Mouse (Mus musculus): ENCODE measurements at regions not wholly inside any gene's neighbourhood (a gene's known extent, or its start where the extent isn't known, plus 50 kb on each side); places are given as distances from the start of the nearest gene placed in this dataset.

- H3K9me3 ChIP-seq (ENCODE audit: low read length), result no peaks in the 10 kb centered on the region
- H3K4me2 ChIP-seq (replicated peaks; ENCODE audit: low read depth, low read length), result no peak overlapping the region
- H3K4me3 ChIP-seq (ENCODE audit: low read length), result no peak overlapping the region
- ATAC-seq (ENCODE audit: low FRiP score, low TSS enrichment), result no peak
- H3K9ac ChIP-seq (replicated peaks; ENCODE audit: low read length), result no peak overlapping the region
- no peak overlapping the region for H3K27ac ChIP-seq (ENCODE audit: low read length)
- no peaks in the 10 kb centered on the region for H3K27me3 ChIP-seq (ENCODE audit: insufficient read depth, low read length)
- no peaks in the 10 kb centered on the region for H3K4me1 ChIP-seq (ENCODE audit: insufficient read depth, low read length)
- no peaks in the 10 kb centered on the region for H3K36me3 ChIP-seq (ENCODE audit: insufficient read depth, low read length)
- 60% methylated on average over 1 of the region's 1 CpGs for WGBS
Measured at GRCm38 (mm10) chr10:51912096-51912495, 110.2 kb upstream of the Vgll2 start.

GRCm38 (mm10) chr10:51926644-51927043 is 95.7 kb upstream of the Vgll2 start:
- ATAC-seq (ENCODE audit: low FRiP score, low TSS enrichment), result no peak
- WGBS, result 86% methylated on average over 2 of the region's 2 CpGs
- Histone ChIP-seq H3K27ac (ENCODE audit: low read length) (no peak overlapping the region), H3K9me3 (ENCODE audit: low read length) (no peaks in the 10 kb centered on the region), H3K4me3 (ENCODE audit: low read length) (no peak overlapping the region), H3K9ac (replicated peaks; ENCODE audit: low read length) (no peak overlapping the region), H3K36me3 (ENCODE audit: insufficient read depth, low read length) (no peaks in the 10 kb centered on the region), H3K4me1 (ENCODE audit: insufficient read depth, low read length) (no peaks in the 10 kb centered on the region), H3K4me2 (replicated peaks; ENCODE audit: low read depth, low read length) (no peak overlapping the region), H3K27me3 (ENCODE audit: insufficient read depth, low read length) (no peaks in the 10 kb centered on the region)

DNA sequence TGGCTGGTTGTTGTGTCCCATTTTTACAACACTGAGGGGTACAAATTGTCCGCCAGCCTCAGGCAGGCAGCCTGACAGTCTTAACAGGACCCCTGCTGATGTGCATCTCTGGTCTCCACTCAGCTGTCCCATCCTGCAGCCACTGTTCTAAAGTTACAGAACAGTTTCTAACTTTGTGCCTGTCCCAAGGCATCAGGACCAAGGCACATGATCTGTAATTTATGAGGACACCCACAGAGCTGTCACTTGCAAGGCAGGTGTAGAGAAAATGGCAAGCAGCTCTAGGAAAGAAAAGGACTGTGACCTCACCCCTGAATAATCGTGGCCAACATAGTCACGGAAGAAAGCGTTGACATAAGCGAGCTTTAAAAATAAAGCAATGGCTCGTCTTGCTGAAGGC is 93.0 kb upstream of the Vgll2 start:
- H3K4me1 ChIP-seq (ENCODE audit: insufficient read depth, low read length), result no peaks in the 10 kb centered on the region
- WGBS, result 66% methylated on average over 6 of the region's 6 CpGs
- H3K27ac ChIP-seq (ENCODE audit: low read length), result no peak overlapping the region
- no peak overlapping the region for H3K4me3 ChIP-seq (ENCODE audit: low read length)
- no peak for ATAC-seq (ENCODE audit: low FRiP score, low TSS enrichment)
- no peaks in the 10 kb centered on the region for H3K36me3 ChIP-seq (ENCODE audit: insufficient read depth, low read length)
- no peak overlapping the region for H3K9ac ChIP-seq (replicated peaks; ENCODE audit: low read length)
- H3K27me3 ChIP-seq (ENCODE audit: insufficient read depth, low read length), result no peaks in the 10 kb centered on the region
- no peaks in the 10 kb centered on the region for H3K9me3 ChIP-seq (ENCODE audit: low read length)
- H3K4me2 ChIP-seq (replicated peaks; ENCODE audit: low read depth, low read length), result no peak overlapping the region

DNA sequence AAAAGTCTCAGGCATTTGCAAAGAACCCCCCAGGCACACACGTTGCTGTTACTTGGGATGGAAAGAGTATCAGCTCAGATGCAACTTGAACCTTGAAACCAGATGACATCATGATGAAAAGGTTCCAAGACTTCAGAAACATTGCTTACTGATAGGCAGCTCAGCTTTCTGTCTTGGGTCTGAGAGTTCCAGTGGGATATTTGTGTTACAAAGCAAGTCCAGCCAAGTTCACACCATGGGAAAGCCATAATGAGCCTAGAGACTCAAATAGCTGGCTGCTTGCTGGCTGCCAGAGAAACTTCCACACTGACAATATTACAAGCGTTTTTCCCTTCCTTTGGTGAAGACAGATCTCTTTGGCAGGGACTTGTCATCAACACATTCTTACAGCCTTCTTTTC is 92.0 kb upstream of the Vgll2 start:
- Histone ChIP-seq H3K36me3 (ENCODE audit: insufficient read depth, low read length) (no peaks in the 10 kb centered on the region), H3K4me3 (ENCODE audit: low read length) (no peak overlapping the region), H3K4me1 (ENCODE audit: insufficient read depth, low read length) (no peaks in the 10 kb centered on the region), H3K27me3 (ENCODE audit: insufficient read depth, low read length) (no peaks in the 10 kb centered on the region), H3K9me3 (ENCODE audit: low read length) (no peaks in the 10 kb centered on the region), H3K9ac (replicated peaks; ENCODE audit: low read length) (no peak overlapping the region), H3K4me2 (replicated peaks; ENCODE audit: low read depth, low read length) (no peak overlapping the region), H3K27ac (ENCODE audit: low read length) (no peak overlapping the region)
- no peak for ATAC-seq (ENCODE audit: low FRiP score, low TSS enrichment)
- WGBS, result 43% methylated on average over 2 of the region's 2 CpGs

- Histone ChIP-seq H3K9ac (replicated peaks; ENCODE audit: low read length) (no peak overlapping the region), H3K27ac (ENCODE audit: low read length) (no peak overlapping the region), H3K36me3 (ENCODE audit: insufficient read depth, low read length) (no peaks in the 10 kb centered on the region), H3K4me3 (ENCODE audit: low read length) (no peak overlapping the region), H3K4me2 (replicated peaks; ENCODE audit: low read depth, low read length) (no peak overlapping the region), H3K9me3 (ENCODE audit: low read length) (no peaks in the 10 kb centered on the region), H3K27me3 (ENCODE audit: insufficient read depth, low read length) (no peaks in the 10 kb centered on the region), H3K4me1 (ENCODE audit: insufficient read depth, low read length) (no peaks in the 10 kb centered on the region)
- WGBS, result 86% methylated on average over 1 of the region's 1 CpGs
- no peak for ATAC-seq (ENCODE audit: low FRiP score, low TSS enrichment)
Measured at GRCm38 (mm10) chr10:51930696-51931095, 91.6 kb upstream of the Vgll2 start.

DNA sequence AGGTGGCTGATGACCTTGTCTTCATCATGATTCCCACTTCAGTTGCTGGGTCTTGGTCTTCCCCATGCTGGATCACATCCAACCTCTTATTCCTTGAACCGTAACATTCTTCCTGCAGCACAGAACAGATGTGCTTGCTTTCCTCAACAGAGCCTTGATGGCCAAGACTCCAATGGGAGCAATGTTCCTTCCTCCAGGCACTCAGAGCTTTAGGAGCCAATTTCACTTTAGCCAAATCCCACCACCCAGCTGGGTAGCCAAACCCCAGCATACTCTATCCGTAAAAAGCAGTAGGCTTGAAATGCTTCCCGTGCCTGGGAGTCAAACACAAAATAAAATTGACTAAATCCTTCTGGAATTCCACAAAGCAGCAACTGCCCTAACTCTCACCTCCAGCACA is 86.8 kb upstream of the Vgll2 start:
- no peak overlapping the region for H3K27ac ChIP-seq (ENCODE audit: low read length)
- H3K4me2 ChIP-seq (replicated peaks; ENCODE audit: low read depth, low read length), result no peak overlapping the region
- H3K9ac ChIP-seq (replicated peaks; ENCODE audit: low read length), result no peak overlapping the region
- 61% methylated on average over 3 of the region's 3 CpGs for WGBS
- H3K27me3 ChIP-seq (ENCODE audit: insufficient read depth, low read length), result no peaks in the 10 kb centered on the region
- no peaks in the 10 kb centered on the region for H3K4me1 ChIP-seq (ENCODE audit: insufficient read depth, low read length)
- no peaks in the 10 kb centered on the region for H3K36me3 ChIP-seq (ENCODE audit: insufficient read depth, low read length)
- no peak overlapping the region for H3K4me3 ChIP-seq (ENCODE audit: low read length)
- H3K9me3 ChIP-seq (ENCODE audit: low read length), result no peaks in the 10 kb centered on the region
- ATAC-seq (ENCODE audit: low FRiP score, low TSS enrichment), result no peak

DNA sequence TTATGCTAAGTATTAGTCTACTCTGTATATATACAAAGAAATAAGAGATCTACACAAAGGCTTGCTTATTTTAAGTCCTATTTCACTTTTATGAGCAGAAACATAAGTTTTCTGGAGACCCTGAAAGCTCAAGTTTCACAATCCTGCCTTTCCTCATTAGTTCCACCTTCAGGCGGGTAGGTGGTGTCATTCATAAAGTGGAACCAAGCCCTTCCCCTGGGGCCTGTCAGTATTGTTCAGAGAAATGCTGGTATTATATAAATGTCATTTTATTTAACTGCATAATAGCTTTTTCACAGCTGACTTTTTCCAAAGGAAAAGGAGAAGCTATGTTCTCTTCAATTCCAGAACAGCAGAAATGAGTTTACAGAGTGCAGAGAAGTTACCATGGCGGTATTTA is 81.1 kb upstream of the Vgll2 start:
- Histone ChIP-seq H3K9ac (replicated peaks; ENCODE audit: low read length) (no peak overlapping the region), H3K4me2 (replicated peaks; ENCODE audit: low read depth, low read length) (no peak overlapping the region), H3K4me3 (ENCODE audit: low read length) (no peak overlapping the region), H3K4me1 (ENCODE audit: insufficient read depth, low read length) (no peaks in the 10 kb centered on the region), H3K36me3 (ENCODE audit: insufficient read depth, low read length) (no peaks in the 10 kb centered on the region), H3K9me3 (ENCODE audit: low read length) (no peaks in the 10 kb centered on the region), H3K27ac (ENCODE audit: low read length) (no peak overlapping the region), H3K27me3 (ENCODE audit: insufficient read depth, low read length) (no peaks in the 10 kb centered on the region)
- no peak for ATAC-seq (ENCODE audit: low FRiP score, low TSS enrichment)
- WGBS, result 68% methylated on average over 2 of the region's 2 CpGs

DNA sequence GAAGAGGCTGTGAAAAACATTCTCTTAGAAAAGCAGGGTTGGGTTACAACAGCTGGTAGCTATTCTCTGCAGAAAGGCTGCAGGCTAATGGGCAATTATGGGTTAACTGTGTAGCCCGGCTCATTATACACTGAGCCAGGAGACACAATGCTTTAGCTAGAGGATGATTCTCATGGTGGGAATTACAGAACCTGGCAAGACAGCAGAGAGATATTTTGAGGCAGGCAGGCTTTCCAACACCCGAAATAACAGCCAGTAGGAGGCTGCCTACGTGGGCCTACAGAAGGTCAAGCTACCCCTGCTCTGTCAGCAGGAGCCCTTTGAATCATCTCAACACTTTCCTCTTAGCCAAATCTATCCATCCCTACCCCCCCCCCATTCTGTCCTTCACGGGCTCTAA is 76.6 kb upstream of the Vgll2 start:
- Histone ChIP-seq H3K4me2 (replicated peaks; ENCODE audit: low read depth, low read length) (no peak overlapping the region), H3K36me3 (ENCODE audit: insufficient read depth, low read length) (no peaks in the 10 kb centered on the region), H3K9ac (replicated peaks; ENCODE audit: low read length) (no peak overlapping the region), H3K27ac (ENCODE audit: low read length) (no peak overlapping the region), H3K4me3 (ENCODE audit: low read length) (no peak overlapping the region), H3K9me3 (ENCODE audit: low read length) (no peaks in the 10 kb centered on the region), H3K4me1 (ENCODE audit: insufficient read depth, low read length) (no peaks in the 10 kb centered on the region), H3K27me3 (ENCODE audit: insufficient read depth, low read length) (no peaks in the 10 kb centered on the region)
- WGBS, result 30% methylated on average over 4 of the region's 4 CpGs
- ATAC-seq (ENCODE audit: low FRiP score, low TSS enrichment), result 0 out of 2 replicates have a peak, but pooled peaks have one; percentile 35

GRCm38 (mm10) chr10:51946189-51946588 is 76.1 kb upstream of the Vgll2 start:
- no peak overlapping the region for H3K27ac ChIP-seq (ENCODE audit: low read length)
- H3K9ac ChIP-seq (replicated peaks; ENCODE audit: low read length), result no peak overlapping the region
- no peaks in the 10 kb centered on the region for H3K27me3 ChIP-seq (ENCODE audit: insufficient read depth, low read length)
- no peak overlapping the region for H3K4me3 ChIP-seq (ENCODE audit: low read length)
- H3K9me3 ChIP-seq (ENCODE audit: low read length), result no peaks in the 10 kb centered on the region
- no peak overlapping the region for H3K4me2 ChIP-seq (replicated peaks; ENCODE audit: low read depth, low read length)
- H3K4me1 ChIP-seq (ENCODE audit: insufficient read depth, low read length), result no peaks in the 10 kb centered on the region
- no peaks in the 10 kb centered on the region for H3K36me3 ChIP-seq (ENCODE audit: insufficient read depth, low read length)
- ATAC-seq (ENCODE audit: low FRiP score, low TSS enrichment), result peak; percentile 51; the same call in 1 of the 2 replicates

- Histone ChIP-seq H3K27ac (ENCODE audit: low read length) (no peak overlapping the region), H3K36me3 (ENCODE audit: insufficient read depth, low read length) (no peaks in the 10 kb centered on the region), H3K27me3 (ENCODE audit: insufficient read depth, low read length) (no peaks in the 10 kb centered on the region), H3K9ac (replicated peaks; ENCODE audit: low read length) (no peak overlapping the region), H3K4me3 (ENCODE audit: low read length) (no peak overlapping the region), H3K4me1 (ENCODE audit: insufficient read depth, low read length) (no peaks in the 10 kb centered on the region), H3K4me2 (replicated peaks; ENCODE audit: low read depth, low read length) (no peak overlapping the region), H3K9me3 (ENCODE audit: low read length) (no peaks in the 10 kb centered on the region)
- ATAC-seq (ENCODE audit: low FRiP score, low TSS enrichment), result no peak
Measured at GRCm38 (mm10) chr10:51946881-51947280, 75.4 kb upstream of the Vgll2 start.

DNA sequence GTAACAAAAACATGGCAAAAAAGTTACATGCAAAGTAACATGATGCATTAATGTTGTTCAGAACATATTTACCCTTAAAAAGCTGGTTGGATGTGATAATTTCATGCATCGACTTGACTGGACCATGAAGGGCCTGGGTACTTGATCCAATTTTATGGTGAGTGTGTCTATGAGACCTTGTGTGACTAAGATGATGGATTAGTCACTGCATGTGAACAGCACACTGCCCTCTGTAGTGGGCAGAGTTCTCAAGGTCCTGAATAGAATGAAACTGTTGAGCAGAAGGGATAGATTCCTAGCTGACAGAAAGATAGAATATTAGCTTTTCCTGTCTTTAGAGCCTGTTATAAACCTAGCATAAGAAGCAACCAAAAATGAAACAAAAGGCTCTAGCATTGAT is 72.3 kb upstream of the Vgll2 start:
- 82% methylated on average over 1 of the region's 1 CpGs for WGBS
- Histone ChIP-seq H3K36me3 (ENCODE audit: insufficient read depth, low read length) (no peaks in the 10 kb centered on the region), H3K4me1 (ENCODE audit: insufficient read depth, low read length) (no peaks in the 10 kb centered on the region), H3K27ac (ENCODE audit: low read length) (no peak overlapping the region), H3K27me3 (ENCODE audit: insufficient read depth, low read length) (no peaks in the 10 kb centered on the region), H3K9me3 (ENCODE audit: low read length) (no peaks in the 10 kb centered on the region), H3K9ac (replicated peaks; ENCODE audit: low read length) (no peak overlapping the region), H3K4me2 (replicated peaks; ENCODE audit: low read depth, low read length) (no peak overlapping the region), H3K4me3 (ENCODE audit: low read length) (no peak overlapping the region)
- no peak for ATAC-seq (ENCODE audit: low FRiP score, low TSS enrichment)
